Mouse (Mus musculus) ES-Bruce4 (cell line): ENCODE measurements around the gene Clec12b.

Experiments
- CTCF ChIP-seq: IDR thresholded peaks from one replicate; pipeline ENCODE4 v1.8.1; 2011; ENCODE audit warnings: low read depth, low read length
- EP300 ChIP-seq: IDR thresholded peaks from 2 replicates; pipeline ENCODE4 v1.6.1; 2011; ENCODE audit warnings: low read depth, low read length; ENCODE audit not compliant: insufficient read depth
- POLR2A ChIP-seq: IDR thresholded peaks from one replicate; pipeline ENCODE4 v1.8.1; 2011; ENCODE audit warnings: low read length; ENCODE audit not compliant: insufficient read depth

- TF ChIP-seq POLR2A (no peak), CTCF (no peak), EP300 (no peak)
Measured at GRCm38 (mm10) chr6:129337751-129338150, 47.9 kb downstream of the Clec12b start.
